Mouse (Mus musculus) lung, embryonic 16.5 days (tissue): Measurements from ENCODE around the gene Slc30a2. TPM values are rescaled to one million over a fixed set of nuclear protein-coding genes. Genes with fewer than 3 reads are reported as not detected.

ENCODE experiments used
- ATAC-seq: fragments of 200-750 bp; cut with Nextera tagmentation; 2 replicates; pipeline ENCODE4 v1.8.0; 2017; ENCODE audit warnings: low read depth, mild to moderate bottlenecking, moderate library complexity
- H3K27ac ChIP-seq: fragments of 300-500 bp; sonication (generic); 2 replicates; pipeline ENCODE4 v1.5.1; 2014; ENCODE audit warnings: mild to moderate bottlenecking, control low read depth, low read length
- H3K27me3 ChIP-seq: fragments of 300-500 bp; sonication (generic); 2 replicates; pipeline ENCODE4 v1.6.1; 2014; ENCODE audit warnings: low read depth, low read length, mixed read lengths; ENCODE audit not compliant: control insufficient read depth, insufficient read depth
- H3K36me3 ChIP-seq: fragments of 300-500 bp; sonication (generic); 2 replicates; pipeline ENCODE4 v1.6.1; 2014; ENCODE audit warnings: low read length; ENCODE audit not compliant: control insufficient read depth, insufficient read depth
- H3K4me1 ChIP-seq: fragments of 300-500 bp; sonication (generic); replicated peaks from 2 replicates; pipeline ENCODE4 v1.6.1; 2014; ENCODE audit warnings: low read length, mixed read lengths; ENCODE audit not compliant: control insufficient read depth, insufficient read depth
- H3K4me2 ChIP-seq: fragments of 300-500 bp; sonication (generic); 2 replicates; pipeline ENCODE4 v1.6.1; 2014; ENCODE audit warnings: low read depth, low read length, control low read depth
- H3K4me3 ChIP-seq: fragments of 300-500 bp; sonication (generic); 2 replicates; pipeline ENCODE4 v1.5.1; 2014; ENCODE audit warnings: mild to moderate bottlenecking, low read length, control low read depth
- H3K9ac ChIP-seq: fragments of 300-500 bp; sonication (generic); 2 replicates; pipeline ENCODE4 v1.6.1; 2014; ENCODE audit warnings: low read length, control low read depth
- H3K9me3 ChIP-seq: fragments of 300-500 bp; sonication (generic); 2 replicates; pipeline ENCODE4 v1.6.1; 2016; ENCODE audit warnings: low read length; ENCODE audit not compliant: control insufficient read depth
- WGBS: fragments of 180-500 bp; shearing (Covaris S2); extraction: QIAGEN DNeasy Blood & Tissue Kit; methylation state at CpG from one replicate; pipeline ENCODE4 v1.1.7; 2014; 5-methylcytosine and 5-hydroxymethylcytosine counted together
- polyA plus RNA-seq: library from polyadenylated mRNA; unstranded; fragments of >200 nt; fragmentation: Nextera tagmentation; extraction: Ambion mirVana; gene quantifications from 2 replicates; pipeline ENCODE4 v1.2.1, GENCODE M21; 2015

Gene Slc30a2
- polyA plus RNA-seq, 1 experiment from 2014 or later: 0.29 TPM

DNA sequence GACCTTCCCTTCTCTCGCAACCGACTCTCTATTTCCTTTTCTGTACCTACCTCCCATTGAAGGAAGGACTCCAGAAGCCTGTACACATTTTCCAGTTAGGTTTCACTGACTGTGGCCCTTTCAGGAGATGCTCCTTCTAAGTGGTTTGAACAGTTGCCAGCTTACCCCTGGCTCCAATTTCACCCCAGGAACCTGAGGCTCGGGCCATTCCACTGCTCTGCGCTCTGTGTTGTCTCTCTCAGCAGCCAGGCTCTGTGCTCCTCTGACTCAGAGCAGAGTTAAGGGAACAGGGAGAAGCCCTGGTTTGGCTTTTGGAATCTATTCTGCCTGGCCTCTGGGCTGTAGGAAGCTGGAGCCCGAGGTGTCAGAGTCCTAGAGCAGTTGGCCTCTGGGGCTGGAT, 40.9 kb upstream of the Slc30a2 start:
- Histone ChIP-seq H3K9me3 (no peaks in the 10 kb centered on the region), H3K9ac (no peak overlapping the region), H3K27ac (no peak overlapping the region), H3K4me2 (no peak overlapping the region), H3K36me3 (no peaks in the 10 kb centered on the region), H3K4me3 (no peak overlapping the region), H3K27me3 (no peaks in the 10 kb centered on the region), H3K4me1 (peaks cover 5% of the 10 kb centered on the region)
- no peak for ATAC-seq
- WGBS: 65% methylated on average over 5 of the region's 5 CpGs

DNA sequence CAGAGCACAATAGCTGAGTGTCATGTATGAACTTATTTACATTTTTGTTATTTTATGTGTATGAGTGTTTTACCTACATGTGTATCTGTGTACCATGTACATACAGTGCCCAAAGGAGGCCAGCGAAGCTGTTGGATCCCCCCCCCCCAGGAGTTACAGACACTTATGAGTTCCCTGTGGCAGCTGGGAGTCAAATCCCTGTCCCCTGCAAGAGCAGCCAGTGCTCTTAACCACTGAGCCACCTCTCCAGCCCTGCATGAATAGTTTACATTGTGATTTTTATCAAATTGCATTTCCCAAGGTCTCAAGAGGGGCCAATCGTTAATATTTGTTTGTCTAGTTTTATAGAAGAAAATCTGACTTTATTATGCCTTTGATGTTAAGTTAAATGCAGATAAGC, 36.0 kb upstream of the Slc30a2 start:
- H3K27me3 ChIP-seq: no peaks in the 10 kb centered on the region
- H3K4me1 ChIP-seq: peaks cover 14% of the 10 kb centered on the region
- H3K27ac ChIP-seq: 0 out of 2 replicates have a peak overlapping the region, but pooled peaks have one; percentile 5
- H3K9ac ChIP-seq: no peak overlapping the region
- no peaks in the 10 kb centered on the region for H3K36me3 ChIP-seq
- H3K9me3 ChIP-seq: no peaks in the 10 kb centered on the region
- H3K4me3 ChIP-seq: peak overlapping the region; percentile 17; the same call in 1 of the 2 replicates
- peak; percentile 34 for ATAC-seq
- whole genome bisulfite sequencing: 30% methylated on average over 2 of the region's 2 CpGs
- peak overlapping the region; percentile 43 for H3K4me2 ChIP-seq

DNA sequence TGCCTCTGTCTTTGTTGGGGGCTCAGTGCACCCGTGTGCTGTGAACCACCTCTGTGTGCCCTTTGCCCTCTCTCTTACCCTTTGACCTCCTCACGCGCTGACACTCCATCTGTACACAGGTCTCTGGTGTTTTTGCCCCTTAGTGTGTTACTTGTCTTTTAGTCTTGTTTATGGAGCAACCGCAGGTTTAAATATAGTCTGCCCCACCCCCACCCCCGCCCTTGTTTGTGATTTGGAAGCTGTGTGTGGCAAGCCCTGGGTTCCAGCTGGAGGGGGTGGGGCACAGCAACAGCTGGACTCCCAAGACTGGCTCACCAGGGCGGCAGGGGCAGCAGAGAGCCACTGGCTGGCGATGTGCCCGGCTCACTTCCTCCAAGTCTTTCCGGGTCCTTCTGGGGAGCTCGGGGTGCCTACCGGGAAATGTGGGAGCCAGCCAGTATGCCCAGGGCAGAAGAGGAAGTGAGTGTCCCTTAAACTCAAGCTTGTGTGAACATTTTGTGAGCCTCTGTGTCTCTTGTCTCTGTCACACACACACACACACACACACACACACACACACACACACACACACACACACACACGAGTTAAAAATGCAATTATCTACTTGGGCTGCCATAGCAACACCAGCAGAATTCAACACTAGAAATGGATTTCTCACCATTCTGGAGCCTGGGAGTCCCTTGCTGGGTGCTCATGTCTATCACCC, 35.5 kb upstream of the Slc30a2 start:
- Histone ChIP-seq H3K9ac (no peak overlapping the region), H3K4me1 (peaks cover 14% of the 10 kb centered on the region), H3K27ac (peak overlapping the region; percentile 5; the same call in 1 of the 2 replicates), H3K27me3 (no peaks in the 10 kb centered on the region), H3K36me3 (no peaks in the 10 kb centered on the region), H3K4me2 (peak overlapping the region; percentile 43), H3K9me3 (no peaks in the 10 kb centered on the region), H3K4me3 (peak overlapping the region; percentile 17; the same call in 1 of the 2 replicates)
- WGBS: 2% methylated on average over 12 of the region's 12 CpGs
- peak; percentile 93 for ATAC-seq

DNA sequence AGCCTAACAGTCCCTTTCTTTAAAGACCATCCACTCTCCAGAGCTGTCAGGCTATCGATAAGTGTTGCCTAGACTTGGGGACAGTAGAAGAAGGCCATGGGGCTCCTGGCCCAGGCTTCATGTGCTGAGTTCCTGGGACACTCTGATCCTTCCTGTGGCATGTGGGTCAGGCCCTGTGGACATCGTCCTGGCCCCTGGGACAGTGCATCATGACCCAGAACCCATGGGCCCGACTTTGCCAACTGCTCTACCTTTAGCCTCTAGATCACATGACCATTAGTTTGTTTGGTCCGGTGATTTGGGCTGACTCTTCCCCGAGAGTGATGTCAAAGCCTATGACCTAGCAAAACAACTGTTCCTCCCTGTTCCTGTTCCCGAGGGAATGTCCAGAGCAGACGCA, 32.9 kb upstream of the Slc30a2 start:
- H3K4me2 ChIP-seq: no peak overlapping the region
- no peak for ATAC-seq
- H3K36me3 ChIP-seq: no peaks in the 10 kb centered on the region
- peaks cover 14% of the 10 kb centered on the region for H3K4me1 ChIP-seq
- H3K4me3 ChIP-seq: no peak overlapping the region
- no peak overlapping the region for H3K27ac ChIP-seq
- H3K9me3 ChIP-seq: peaks cover 6% of the 10 kb centered on the region
- WGBS: 78% methylated on average over 7 of the region's 7 CpGs
- no peak overlapping the region for H3K9ac ChIP-seq
- no peaks in the 10 kb centered on the region for H3K27me3 ChIP-seq

DNA sequence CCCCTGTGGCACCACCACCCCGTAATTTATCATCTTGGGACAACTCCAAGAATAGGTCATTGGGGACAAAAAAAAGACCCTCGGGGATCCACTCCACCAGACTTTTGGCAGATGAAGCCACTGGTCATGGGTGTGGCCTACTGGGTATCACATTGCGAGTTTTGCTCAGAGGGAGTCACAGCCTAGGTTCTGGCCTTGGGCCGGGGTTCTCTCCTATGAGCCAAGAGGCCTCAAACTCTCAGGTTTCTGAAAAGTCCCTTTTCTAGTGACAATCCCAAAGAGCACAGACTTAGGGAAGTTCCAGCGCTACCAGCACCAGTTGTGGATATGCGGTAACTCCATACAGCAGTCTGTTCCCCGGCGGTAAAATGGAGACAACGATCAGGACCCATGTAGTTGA, 32.3 kb upstream of the Slc30a2 start:
- no peak overlapping the region for H3K27ac ChIP-seq
- no peak overlapping the region for H3K4me2 ChIP-seq
- no peak overlapping the region for H3K4me3 ChIP-seq
- H3K9ac ChIP-seq: no peak overlapping the region
- WGBS: 87% methylated on average over 9 of the region's 9 CpGs
- H3K4me1 ChIP-seq: peaks cover 14% of the 10 kb centered on the region
- H3K36me3 ChIP-seq: no peaks in the 10 kb centered on the region
- peaks cover 6% of the 10 kb centered on the region for H3K9me3 ChIP-seq
- H3K27me3 ChIP-seq: no peaks in the 10 kb centered on the region
- ATAC-seq: no peak

DNA sequence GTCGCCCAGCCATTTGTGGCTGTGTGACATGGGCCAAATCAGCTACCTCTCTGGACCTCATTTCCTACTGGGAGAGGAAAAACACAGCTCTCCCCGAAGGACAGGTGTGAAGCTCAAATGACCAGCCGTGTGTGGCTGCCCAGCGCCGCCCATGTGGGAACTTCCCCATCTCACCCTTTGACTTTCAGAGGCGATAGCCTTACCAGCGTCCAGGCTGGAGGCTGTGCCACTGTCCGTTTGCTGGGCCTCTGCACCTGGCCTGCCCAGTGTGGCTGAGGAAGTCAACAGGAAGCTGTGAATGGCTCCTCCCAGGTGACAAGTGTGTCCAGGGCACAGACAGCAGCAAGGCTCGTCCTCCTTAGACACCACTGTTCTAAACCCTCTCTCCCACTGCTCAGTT, 31.2 kb upstream of the Slc30a2 start:
- H3K4me2 ChIP-seq: no peak overlapping the region
- H3K27ac ChIP-seq: no peak overlapping the region
- no peak for ATAC-seq
- WGBS: 65% methylated on average over 9 of the region's 9 CpGs
- H3K27me3 ChIP-seq: no peaks in the 10 kb centered on the region
- peaks cover 12% of the 10 kb centered on the region for H3K4me1 ChIP-seq
- no peak overlapping the region for H3K9ac ChIP-seq
- H3K36me3 ChIP-seq: no peaks in the 10 kb centered on the region
- H3K9me3 ChIP-seq: peaks cover 6% of the 10 kb centered on the region
- H3K4me3 ChIP-seq: no peak overlapping the region

DNA sequence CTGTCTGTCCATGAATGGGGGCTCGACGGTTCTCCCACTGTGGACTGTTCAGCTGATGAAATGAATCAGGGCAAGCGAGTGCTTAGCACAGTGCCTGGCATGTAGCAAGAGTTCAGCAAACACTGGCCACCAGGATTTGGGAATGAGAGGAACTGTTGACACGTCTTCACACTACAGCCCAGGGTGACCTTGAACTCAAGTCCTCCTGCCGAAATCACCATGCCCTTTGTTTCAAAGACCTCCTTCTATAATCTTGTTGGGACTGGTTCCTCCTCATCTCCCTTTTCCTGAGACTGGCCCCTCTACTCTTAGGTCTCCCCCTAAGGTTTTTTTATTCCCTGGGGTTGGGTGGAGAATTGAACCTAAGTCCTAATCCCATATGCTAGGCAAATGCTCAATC, 30.6 kb upstream of the Slc30a2 start:
- 90% methylated on average over 5 of the region's 5 CpGs for WGBS
- no peak overlapping the region for H3K4me3 ChIP-seq
- no peak for ATAC-seq

DNA sequence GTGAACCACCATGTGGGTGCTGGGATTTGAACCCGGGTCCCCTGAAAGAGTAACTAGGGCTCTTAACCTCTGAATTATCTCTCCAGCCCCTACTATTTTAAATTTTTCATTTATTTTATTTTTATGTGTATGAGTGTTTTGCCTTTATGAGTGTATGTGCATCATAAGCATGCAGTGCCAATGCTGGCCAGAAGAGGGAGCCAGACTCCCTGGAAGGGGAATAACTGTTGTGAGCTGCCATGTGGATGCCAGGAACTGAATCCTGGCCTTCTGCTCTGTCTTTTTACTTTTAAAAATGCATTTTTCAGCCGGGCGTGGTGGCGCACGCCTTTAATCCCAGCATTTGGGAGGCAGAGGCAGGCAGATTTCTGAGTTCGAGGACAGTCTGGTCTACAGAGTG, 30.1 kb upstream of the Slc30a2 start:
- 95% methylated on average over 6 of the region's 6 CpGs for WGBS
- no peak overlapping the region for H3K9ac ChIP-seq

More for the DNA sequence above, 30.6 kb upstream of the Slc30a2 start:
- no peak overlapping the region for H3K9ac ChIP-seq
- H3K4me2 ChIP-seq: no peak overlapping the region
- H3K36me3 ChIP-seq: no peaks in the 10 kb centered on the region
- H3K4me1 ChIP-seq: peaks cover 6% of the 10 kb centered on the region
- no peak overlapping the region for H3K27ac ChIP-seq
- peaks cover 6% of the 10 kb centered on the region for H3K9me3 ChIP-seq
- H3K27me3 ChIP-seq: no peaks in the 10 kb centered on the region

DNA sequence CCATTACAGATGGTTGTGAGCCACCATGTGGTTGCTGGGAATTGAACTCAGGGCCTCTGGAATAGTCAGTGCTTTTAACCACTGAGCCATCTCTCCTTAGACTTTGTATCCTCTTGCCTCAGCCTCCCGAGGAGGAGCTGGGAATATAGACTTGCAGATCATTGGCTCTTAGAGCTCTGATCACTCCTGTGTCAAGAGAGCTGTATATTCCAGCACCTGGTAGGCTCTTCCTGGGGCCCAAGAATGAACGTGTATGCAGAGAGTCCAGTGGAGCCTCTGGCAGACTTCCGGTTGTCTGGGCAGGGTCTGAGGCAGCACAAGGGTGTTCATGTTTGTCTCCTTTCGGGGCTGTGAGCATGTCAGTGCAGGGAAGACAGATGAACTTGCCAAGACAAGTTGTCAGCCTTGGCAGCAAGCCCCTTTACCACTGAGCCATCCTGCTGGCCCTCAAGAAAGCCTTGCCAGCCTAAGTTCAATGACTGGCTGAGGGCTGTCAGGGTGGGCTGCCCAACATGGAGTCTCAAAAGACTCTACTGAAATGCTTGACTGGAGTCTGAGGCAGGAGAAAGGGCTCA, 28.8 kb upstream of the Slc30a2 start:
- WGBS: 66% methylated on average over 4 of the region's 4 CpGs
- Histone ChIP-seq H3K4me3 (no peak overlapping the region), H3K9ac (no peak overlapping the region), H3K9me3 (peaks cover 6% of the 10 kb centered on the region), H3K4me2 (no peak overlapping the region), H3K4me1 (no peaks in the 10 kb centered on the region; the same call in 1 of the 2 replicates), H3K27me3 (no peaks in the 10 kb centered on the region), H3K36me3 (no peaks in the 10 kb centered on the region), H3K27ac (no peak overlapping the region)
- no peak for ATAC-seq

More for the DNA sequence above, 30.1 kb upstream of the Slc30a2 start:
- no peaks in the 10 kb centered on the region for H3K27me3 ChIP-seq
- no peak overlapping the region for H3K27ac ChIP-seq
- ATAC-seq: no peak
- no peak overlapping the region for H3K4me3 ChIP-seq
- H3K4me2 ChIP-seq: no peak overlapping the region
- H3K4me1 ChIP-seq: peaks cover under 1% of the 10 kb centered on the region; the same call in 1 of the 2 replicates
- H3K36me3 ChIP-seq: no peaks in the 10 kb centered on the region
- peaks cover 6% of the 10 kb centered on the region for H3K9me3 ChIP-seq
